In genomic region chr7:45739162-45739763, GRCm38 (mm10) we compare ENCODE assay signal across 8 mouse cellular contexts. TPM values are rescaled to one million over a fixed set of nuclear protein-coding genes. Genes with fewer than 3 reads are reported as not detected.
A peak's percentile ranks its signal among the peaks of the same experiment; 100 is the strongest.
DNase-seq lines count a peak whose midpoint lies in the region; ATAC-seq lines count a peak whose summit lies in the region.

No protein-coding gene starts in this region.

- H3K36me3 ChIP-seq in liver, embryonic 12.5 days, result no peaks in the 10 kb centered on the region
- H3K36me3 ChIP-seq in limb, embryonic 10.5 days, result no peaks in the 10 kb centered on the region
- no peaks in the 10 kb centered on the region for H3K36me3 ChIP-seq in midbrain, embryonic 15.5 days (replicated peaks)

- no peaks in the 10 kb centered on the region for H3K9me3 ChIP-seq in liver, embryonic 12.5 days (replicated peaks)
- no peaks in the 10 kb centered on the region for H3K9me3 ChIP-seq in limb, embryonic 10.5 days (replicated peaks)
- H3K9me3 ChIP-seq in midbrain, embryonic 15.5 days, result no peaks in the 10 kb centered on the region

- 6% methylated on average over 9 of the region's 9 CpGs for WGBS in liver, embryonic 12.5 days (ENCODE audit: insufficient replicate concordance)
- whole genome bisulfite sequencing in limb, embryonic 10.5 days, result 7% methylated on average over 9 of the region's 9 CpGs
- WGBS in midbrain, embryonic 15.5 days, result 6% methylated on average over 9 of the region's 9 CpGs

- H3K27ac ChIP-seq in liver, embryonic 12.5 days, result no peak overlapping the region
- no peak overlapping the region for H3K27ac ChIP-seq in limb, embryonic 10.5 days
- no peak overlapping the region for H3K27ac ChIP-seq in midbrain, embryonic 15.5 days

- H3K27me3 ChIP-seq in liver, embryonic 12.5 days (replicated peaks), result peaks cover 26% of the 10 kb centered on the region; the same call in 1 of the 2 replicates
- H3K27me3 ChIP-seq in limb, embryonic 10.5 days (ENCODE audit: low read depth, poor library complexity, severe bottlenecking), result peaks cover 9% of the 10 kb centered on the region; the same call in 1 of the 2 replicates
- no peaks in the 10 kb centered on the region for H3K27me3 ChIP-seq in midbrain, embryonic 15.5 days (replicated peaks)

- DNase-seq in liver, result peak; percentile 80
- peak; percentile 92 to 93 for DNase-seq in cerebellum, postnatal 10 days
- peak; percentile 63 to 94 for DNase-seq in frontal cortex, adult 2 months (ENCODE audit: extremely low spot score in 1 of 2, low spot score in 1 of 2)
- peak; percentile 66 for DNase-seq in kidney, adult 11 months
- peak; percentile 88 for DNase-seq in limb, embryonic 10.5 days (ENCODE audit: low spot score)
- peak; percentile 71 to 87 for DNase-seq in spleen, postnatal 36 days (ENCODE audit: low spot score in 2 of 2)

- peaks cover 17% of the 10 kb centered on the region for H3K4me1 ChIP-seq in liver, embryonic 12.5 days
- peaks cover 11% of the 10 kb centered on the region for H3K4me1 ChIP-seq in limb, embryonic 10.5 days
- no peaks in the 10 kb centered on the region for H3K4me1 ChIP-seq in midbrain, embryonic 15.5 days

- no peak overlapping the region for H3K4me2 ChIP-seq in liver, embryonic 12.5 days
- no peak overlapping the region for H3K4me2 ChIP-seq in midbrain, embryonic 15.5 days

- no peak overlapping the region for H3K9ac ChIP-seq in liver, embryonic 12.5 days
- no peak overlapping the region for H3K9ac ChIP-seq in midbrain, embryonic 15.5 days

- no peak for ATAC-seq in liver, embryonic 12.5 days
- ATAC-seq in midbrain, embryonic 15.5 days (replicated peaks), result peak; percentile 83

- no peak overlapping the region for H3K4me3 ChIP-seq in liver, embryonic 12.5 days
- no peak overlapping the region for H3K4me3 ChIP-seq in limb, embryonic 10.5 days
- no peak overlapping the region for H3K4me3 ChIP-seq in midbrain, embryonic 15.5 days

RNA-seq across cellular contexts. Expression of gene Spaca4, which starts 13.7 kb away (rescaled TPM):
- not detected in 2 replicates for polyA plus RNA-seq in liver, embryonic 12.5 days (2016; fragmentation: Nextera tagmentation; extraction: Ambion mirVana)
- not detected in 2 replicates for polyA plus RNA-seq in frontal cortex, adult 2 months (2012; rRNA removed)
- polyA plus RNA-seq in limb, embryonic 10.5 days (2016; fragmentation: Nextera tagmentation; extraction: Ambion mirVana), result not detected in 2 replicates
- polyA plus RNA-seq in midbrain, embryonic 15.5 days (2015; fragmentation: Nextera tagmentation; extraction: Ambion mirVana), result not detected in 2 replicates

RNA-seq across cellular contexts. Expression of gene Fam83e, which starts 18.3 kb away (rescaled TPM):
- polyA plus RNA-seq in liver, embryonic 12.5 days (2016; fragmentation: Nextera tagmentation; extraction: Ambion mirVana), result 0.67 and 0.81 TPM in 2 replicates
- 0.18 and 0.21 TPM in 2 replicates for polyA plus RNA-seq in frontal cortex, adult 2 months (2012; rRNA removed)
- 2.1 and 2.4 TPM in 2 replicates for polyA plus RNA-seq in limb, embryonic 10.5 days (2016; fragmentation: Nextera tagmentation; extraction: Ambion mirVana)
- 0.54 and 0.74 TPM in 2 replicates for polyA plus RNA-seq in midbrain, embryonic 15.5 days (2015; fragmentation: Nextera tagmentation; extraction: Ambion mirVana)

RNA-seq across cellular contexts. Expression of gene Sphk2, which starts 21.5 kb away (rescaled TPM):
- 14.8 and 16.1 TPM in 2 replicates for polyA plus RNA-seq in liver, embryonic 12.5 days (2016; fragmentation: Nextera tagmentation; extraction: Ambion mirVana)
- 22.4 and 23.3 TPM in 2 replicates for polyA plus RNA-seq in frontal cortex, adult 2 months (2012; rRNA removed)
- polyA plus RNA-seq in limb, embryonic 10.5 days (2016; fragmentation: Nextera tagmentation; extraction: Ambion mirVana), result 45.5 and 49.3 TPM in 2 replicates
- polyA plus RNA-seq in midbrain, embryonic 15.5 days (2015; fragmentation: Nextera tagmentation; extraction: Ambion mirVana), result 24.5 and 26.4 TPM in 2 replicates

RNA-seq across cellular contexts. Expression of gene Rpl18, which starts 24.0 kb away (rescaled TPM):
- 892 and 939 TPM in 2 replicates for polyA plus RNA-seq in liver, embryonic 12.5 days (2016; fragmentation: Nextera tagmentation; extraction: Ambion mirVana)
- polyA plus RNA-seq in frontal cortex, adult 2 months (2012; rRNA removed), result 280 and 304 TPM in 2 replicates
- 1,218 and 1,459 TPM in 2 replicates for polyA plus RNA-seq in limb, embryonic 10.5 days (2016; fragmentation: Nextera tagmentation; extraction: Ambion mirVana)
- polyA plus RNA-seq in midbrain, embryonic 15.5 days (2015; fragmentation: Nextera tagmentation; extraction: Ambion mirVana), result 537 and 538 TPM in 2 replicates

RNA-seq across cellular contexts. Expression of gene Dbp, which starts 34.4 kb away (rescaled TPM):
- 1.1 and 1.8 TPM in 2 replicates for polyA plus RNA-seq in liver, embryonic 12.5 days (2016; fragmentation: Nextera tagmentation; extraction: Ambion mirVana)
- 208 and 221 TPM in 2 replicates for polyA plus RNA-seq in frontal cortex, adult 2 months (2012; rRNA removed)
- 3.7 and 4.7 TPM in 2 replicates for polyA plus RNA-seq in limb, embryonic 10.5 days (2016; fragmentation: Nextera tagmentation; extraction: Ambion mirVana)
- 3.3 and 3.8 TPM in 2 replicates for polyA plus RNA-seq in midbrain, embryonic 15.5 days (2015; fragmentation: Nextera tagmentation; extraction: Ambion mirVana)
